8 mouse cellular contexts compared by ENCODE assay signal in the genomic region with DNA sequence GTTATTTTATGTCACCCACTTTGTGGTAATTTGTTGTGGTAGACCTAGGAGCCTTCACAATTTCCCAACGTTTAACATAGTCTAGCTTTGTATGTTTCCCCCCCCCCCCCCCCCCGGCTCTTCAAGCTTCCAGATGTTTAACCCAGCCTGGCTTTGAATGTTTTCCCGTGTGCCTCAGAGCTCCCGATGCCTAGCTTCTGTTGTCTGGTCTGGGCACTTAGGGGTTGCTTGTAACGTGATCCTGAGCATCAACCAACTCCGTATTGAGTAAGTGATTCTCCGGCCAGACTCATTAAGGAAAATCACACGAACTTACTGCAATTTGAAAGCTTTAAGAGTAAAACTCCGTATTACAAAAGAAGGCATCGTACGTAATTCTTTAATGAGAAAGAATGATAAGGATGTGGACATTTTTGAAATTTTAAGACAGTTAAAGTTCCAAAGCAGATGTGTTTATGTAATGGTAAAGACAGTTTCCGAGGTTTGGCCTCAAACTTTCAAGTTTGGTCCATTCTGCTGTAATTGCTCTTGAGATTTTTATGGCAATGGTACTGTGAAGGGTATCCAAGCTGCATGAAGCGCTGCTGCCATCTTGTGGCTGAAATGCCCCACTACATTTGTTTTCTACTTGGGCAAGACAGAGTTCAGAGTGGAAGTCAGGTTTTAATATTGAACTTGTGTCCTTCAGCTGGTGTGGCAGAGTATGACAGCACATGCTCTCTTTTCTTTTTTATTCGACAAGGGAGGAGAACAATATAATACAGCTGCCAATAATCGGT.
DNase-seq lines count a peak whose midpoint lies in the region; ATAC-seq and TF ChIP-seq lines count a peak whose summit lies in the region.

No protein-coding gene starts in this region.

- TF ChIP-seq CTCF in Patski (IDR thresholded peaks at IDR 0.05): peak; percentile 93

- no peak overlapping the region for H3K27ac ChIP-seq in hindbrain, embryonic 15.5 days (replicated peaks)

- no peaks in the 10 kb centered on the region for H3K9me3 ChIP-seq in hindbrain, embryonic 15.5 days

- H3K4me1 ChIP-seq in hindbrain, embryonic 15.5 days (replicated peaks): no peaks in the 10 kb centered on the region; the same call in 1 of the 2 replicates

- ATAC-seq in Patski: no peak
- peak; percentile 84 for ATAC-seq in hindbrain, embryonic 15.5 days (ENCODE audit: low FRiP score, low read depth)
- ATAC-seq in megakaryocyte, adult 5-6 weeks (ENCODE audit: poor library complexity, severe bottlenecking): peak; percentile 43

- CTCF ChIA-PET in Patski (lab: Charles Lee): interaction anchor here (0.9 to 1.2 kb wide), 5 partner anchors 16 to 992 kb away, joined by 3 to 6 read pairs (median 5); no protein-coding TSS in a partner anchor

- POLR2A ChIA-PET in Patski (lab: Charles Lee): no interaction called here

- peaks cover 20% of the 10 kb centered on the region for H3K27me3 ChIP-seq in Patski
- no peaks in the 10 kb centered on the region for H3K27me3 ChIP-seq in hindbrain, embryonic 15.5 days

- H3K4me2 ChIP-seq in hindbrain, embryonic 15.5 days: no peak overlapping the region

- in situ Hi-C loops in Patski (cut with MboI; ENCODE audit: low pct_unique_long_range_greater_than_20kb): loop anchor here (5.0 to 25.0 kb wide), 2 partner anchors 856 to 1081 kb away; no protein-coding TSS in a partner anchor

- no peak overlapping the region for H3K4me3 ChIP-seq in hindbrain, embryonic 15.5 days

- H3K36me3 ChIP-seq in hindbrain, embryonic 15.5 days: no peaks in the 10 kb centered on the region

- H3K9ac ChIP-seq in hindbrain, embryonic 15.5 days: no peak overlapping the region

- peak; percentile 12 for DNase-seq in Patski (ENCODE audit: low read depth, low spot score)
- peak; percentile 67 for DNase-seq in cerebellum, adult 9-11 months
- DNase-seq in frontal cortex, postnatal 14 days (ENCODE audit: low spot score in 2 of 2): peak; percentile 61 to 86
- DNase-seq in layer of hippocampus, postnatal 25 days (ENCODE audit: extremely low spot score in 1 of 2, low spot score in 1 of 2): peak; percentile 75 to 92
- DNase-seq in right cerebral cortex, postnatal 36 days (ENCODE audit: low spot score in 2 of 2): peak; percentile 54 to 74
- peak; percentile 64 for DNase-seq in yolk sac, embryonic 10.5 days (ENCODE audit: low spot score)

- WGBS in hindbrain, embryonic 15.5 days: 45% methylated on average over 15 of the region's 15 CpGs

Comparison
In these comparisons a context has a peak if more than half of its experiments do, and no peak if none do; other contexts are left out.
1. DNase-seq: peak in every context shown above with its lines; median percentile 84 in layer of hippocampus, postnatal 25 days; 74 in frontal cortex, postnatal 14 days; 67 in cerebellum, adult 9-11 months; 64 in right cerebral cortex, postnatal 36 days; 64 in yolk sac, embryonic 10.5 days; 12 in Patski.